Mouse (Mus musculus) heart, adult 2 months (tissue): ENCODE data around the gene 4930507D05Rik.

Experiments
- CTCF ChIP-seq: fragments of 200-600 bp; IDR thresholded peaks from 2 replicates; pipeline ENCODE4 v1.8.1; 2022; ENCODE audit warnings: antibody characterized with exemption, mild to moderate bottlenecking, moderate library complexity
- POLR2A ChIP-seq: fragments of 200-500 bp; IDR thresholded peaks from 2 replicates; pipeline ENCODE4 v1.6.1; 2011; ENCODE audit warnings: mild to moderate bottlenecking, low read depth, low read length, control low read depth; ENCODE audit not compliant: insufficient read depth

DNA sequence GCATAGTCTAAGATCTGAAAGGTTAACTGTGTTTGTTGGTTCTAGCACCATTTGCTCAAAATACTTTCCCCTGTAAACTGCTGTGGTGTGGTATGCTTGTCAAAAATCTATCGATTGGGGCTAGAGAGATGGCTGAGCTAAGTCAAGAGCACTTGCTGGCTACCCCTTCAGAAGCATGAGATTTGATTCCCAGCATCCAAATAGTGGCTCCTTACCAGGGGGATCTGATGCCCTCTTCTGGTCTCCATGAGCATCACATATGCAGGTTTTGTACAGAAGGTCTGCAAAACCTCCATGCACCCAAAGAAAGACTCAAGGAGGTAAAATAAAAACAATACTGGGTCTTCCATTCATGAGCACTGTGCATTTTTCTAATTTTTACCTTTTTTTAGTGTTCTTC is 39.0 kb downstream of the 4930507D05Rik start:
- TF ChIP-seq POLR2A (no peak), CTCF (peak; percentile 89)
